Mouse (Mus musculus): ENCODE measurements around the gene Tmem98.

Gene Tmem98

DNA sequence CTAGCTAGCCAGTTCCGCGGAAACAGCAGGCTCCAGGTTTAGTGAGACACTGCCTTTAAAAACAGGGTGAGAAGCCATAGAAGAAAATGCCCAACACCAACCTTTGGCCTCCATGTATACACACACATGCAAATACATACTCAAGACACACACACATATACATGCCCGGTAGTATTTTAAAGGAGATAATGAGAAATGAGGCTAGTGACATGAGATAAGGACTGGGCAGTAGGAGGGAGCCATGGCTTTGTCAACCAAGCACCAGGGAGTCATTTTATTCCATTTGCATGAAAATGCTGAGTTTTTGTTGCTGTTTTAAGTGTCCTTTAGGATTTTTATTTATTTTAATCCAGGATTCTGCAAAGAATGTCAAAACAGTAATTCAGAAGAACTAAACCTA, 19.6 kb upstream of the Tmem98 start:
- DNase-seq (ENCODE audit: low read depth, low spot score) = no peak

DNA sequence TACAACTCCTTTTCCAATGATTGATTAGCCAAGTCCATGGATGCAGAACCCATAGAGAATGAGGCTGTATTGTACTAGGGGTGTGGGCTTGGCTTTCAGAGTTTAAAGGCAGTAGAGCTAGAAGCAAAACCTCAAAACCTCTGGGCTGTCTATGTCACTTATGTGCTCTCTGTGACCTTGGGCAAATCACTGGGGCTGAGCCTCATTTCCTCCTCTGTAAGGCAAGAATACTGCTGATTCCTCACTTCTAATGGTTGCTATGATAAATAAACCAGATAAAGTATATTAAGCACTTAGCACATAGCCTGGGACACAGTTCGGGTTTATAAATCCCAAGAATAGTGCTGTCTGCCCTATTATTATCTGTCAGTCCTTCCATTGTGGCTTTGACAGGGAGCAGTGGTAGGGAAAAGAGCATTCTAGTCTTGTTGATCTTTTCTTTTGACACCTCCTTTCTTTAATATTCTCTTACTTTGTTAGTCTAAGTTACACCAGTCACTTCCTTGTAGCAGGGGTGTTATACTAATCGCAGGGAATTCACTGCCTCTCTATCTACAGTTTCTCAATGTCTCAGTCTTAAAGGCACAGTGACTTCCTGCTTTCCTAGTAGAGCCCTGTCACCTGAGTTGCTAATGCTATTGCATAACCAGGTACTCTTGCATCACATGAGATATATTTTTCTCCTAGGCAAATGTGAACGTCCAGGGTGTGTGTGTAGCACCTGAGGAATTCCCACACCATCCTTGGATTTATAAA, 18.1 kb upstream of the Tmem98 start:
- DNase-seq (ENCODE audit: low read depth, low spot score) = no peak

DNA sequence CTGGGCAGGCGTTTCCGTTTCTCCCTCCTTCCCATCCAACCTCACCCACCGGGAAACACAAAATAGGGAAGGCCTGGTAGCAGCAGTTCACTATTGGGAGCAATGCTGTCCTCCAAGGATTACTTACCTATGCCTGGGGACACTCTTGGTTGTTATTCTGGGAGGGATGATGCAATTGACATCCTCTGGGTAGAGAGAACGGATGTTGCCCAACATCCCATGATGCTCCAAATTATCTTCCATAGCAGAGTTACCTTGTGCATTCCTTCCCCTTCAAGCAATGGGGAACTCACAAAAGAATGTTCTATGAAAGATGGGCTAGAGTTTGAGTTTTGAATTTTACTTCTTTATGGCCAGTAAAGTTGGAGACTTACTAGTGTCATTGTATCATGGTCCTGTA, 16.6 kb upstream of the Tmem98 start:
- DNase-seq (ENCODE audit: low read depth, low spot score) = no peak

DNA sequence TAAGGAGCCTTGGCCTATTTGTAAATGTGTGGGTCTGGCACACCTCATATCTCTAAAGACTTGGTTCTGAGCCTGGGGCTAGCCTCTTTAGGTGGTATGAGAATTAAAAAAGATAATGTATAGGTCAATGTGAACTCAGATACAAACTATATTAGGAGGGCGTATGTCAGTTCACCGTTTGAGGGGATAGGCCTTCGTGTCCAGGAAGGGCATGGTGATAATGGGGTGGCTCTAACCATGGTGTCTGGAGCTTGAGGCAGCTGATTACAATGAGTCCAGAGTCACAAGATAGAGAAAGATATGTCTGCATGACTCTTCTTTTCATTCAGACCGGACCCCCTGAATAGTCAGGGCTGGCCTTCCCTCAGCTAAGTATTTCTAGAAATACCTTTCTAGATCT, 15.7 kb upstream of the Tmem98 start:
- DNase-seq (ENCODE audit: low read depth, low spot score) = no peak

DNA sequence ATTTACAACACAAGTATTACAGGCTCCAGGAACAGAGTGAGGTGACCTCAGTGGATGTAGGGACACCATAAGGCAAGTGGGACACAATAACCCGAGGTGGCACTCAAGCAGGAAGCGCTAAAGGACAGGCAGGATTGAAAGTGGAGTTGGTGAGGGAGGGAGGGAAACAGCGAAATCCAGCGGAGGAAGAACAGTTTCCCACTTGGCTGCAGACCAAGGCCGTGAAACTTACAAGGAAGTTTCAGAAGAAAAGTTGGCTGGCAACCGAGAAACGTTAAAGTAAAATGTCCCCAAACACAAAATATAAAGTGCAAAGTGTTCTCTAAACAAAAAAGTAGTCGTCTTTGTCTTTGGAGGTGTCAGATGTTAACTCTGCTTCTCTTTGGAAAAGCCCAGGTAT, 14.5 kb upstream of the Tmem98 start:
- DNase-seq (ENCODE audit: low read depth, low spot score) = no peak

DNA sequence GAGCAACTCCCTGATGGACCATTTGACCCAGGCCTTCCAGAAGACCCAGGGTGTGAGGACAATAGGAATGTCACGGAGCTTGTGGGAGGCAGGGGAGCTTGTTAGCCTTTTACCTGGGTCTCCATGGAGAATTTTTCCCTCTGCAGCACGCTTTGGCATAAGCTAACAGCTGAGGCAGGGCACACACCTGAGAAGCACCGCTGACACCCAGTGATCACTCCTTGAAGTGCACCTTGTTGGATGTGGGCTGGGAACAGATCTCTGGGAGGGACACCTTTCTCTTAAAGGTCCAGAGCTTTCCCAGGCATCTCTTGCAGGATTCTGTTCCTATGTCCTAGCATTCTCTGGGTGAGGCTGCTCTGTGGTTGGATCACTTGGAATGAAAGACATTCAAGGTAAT, 10.0 kb upstream of the Tmem98 start:
- no peak for DNase-seq (ENCODE audit: low read depth, low spot score)

DNA sequence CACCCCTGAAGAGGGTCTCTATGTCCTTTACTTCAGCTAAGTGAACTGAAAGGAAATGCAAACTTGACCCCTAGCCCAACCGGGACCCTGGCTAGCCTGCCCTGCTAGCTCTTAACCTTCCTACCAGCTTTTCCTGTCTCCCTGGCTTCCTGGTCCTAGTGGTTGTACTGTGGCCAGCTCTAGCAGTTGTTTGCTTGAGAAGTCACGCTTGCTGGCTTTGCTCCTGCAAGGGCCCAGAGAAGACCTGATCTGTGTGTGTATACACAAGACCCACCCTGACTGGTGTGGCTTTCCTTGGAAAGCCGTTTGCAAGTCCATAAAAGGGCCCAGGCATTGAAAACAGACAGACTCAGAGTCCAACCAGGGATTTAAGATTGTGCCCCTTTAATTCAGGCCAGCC, 7.3 kb upstream of the Tmem98 start:
- no peak for DNase-seq (ENCODE audit: low read depth, low spot score)

DNA sequence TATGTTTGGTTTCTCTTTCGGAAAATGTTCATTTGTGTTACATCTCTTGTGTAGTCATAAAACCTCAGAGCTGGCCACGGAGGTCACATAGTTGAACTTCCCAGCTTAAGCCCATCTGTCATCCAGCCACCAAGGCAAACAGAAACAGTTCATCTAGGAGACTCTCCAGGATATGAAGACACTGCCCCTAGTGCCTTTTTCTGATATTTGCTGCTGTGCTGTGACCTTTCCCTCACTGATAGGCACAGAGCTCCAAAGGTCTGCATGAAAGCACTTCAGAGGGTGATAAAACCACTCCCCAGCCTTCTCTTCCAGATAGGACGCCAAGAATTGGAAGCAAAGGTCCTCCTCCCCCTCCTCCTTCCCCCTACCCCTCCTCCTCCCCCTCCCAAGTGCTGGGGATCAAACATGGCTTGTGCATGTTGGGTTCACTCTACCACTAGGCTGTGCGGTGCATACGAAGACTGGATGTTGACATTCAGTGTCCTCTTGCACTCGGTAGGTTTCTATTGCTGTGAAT, 1.4 kb upstream of the Tmem98 start:
- no peak for DNase-seq (ENCODE audit: low read depth, low spot score)

DNA sequence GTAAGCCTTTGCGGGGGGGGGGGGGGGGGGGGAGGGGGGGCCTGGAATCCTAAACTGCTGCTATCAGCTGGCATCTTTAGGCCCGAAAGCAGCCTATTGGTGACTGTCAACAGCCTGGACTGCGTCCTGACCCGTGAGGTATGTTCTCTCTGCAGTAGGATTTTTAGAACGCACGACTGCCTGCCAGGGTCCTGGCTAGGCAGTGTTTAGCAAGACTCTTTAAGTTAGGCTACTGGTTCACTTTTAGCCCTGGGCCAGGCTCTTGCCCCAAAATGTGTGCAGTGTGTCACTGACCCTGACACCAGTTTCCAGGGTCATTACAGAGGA, 346 bp upstream of the Tmem98 start:
- no peak for DNase-seq (ENCODE audit: low read depth, low spot score)

DNA sequence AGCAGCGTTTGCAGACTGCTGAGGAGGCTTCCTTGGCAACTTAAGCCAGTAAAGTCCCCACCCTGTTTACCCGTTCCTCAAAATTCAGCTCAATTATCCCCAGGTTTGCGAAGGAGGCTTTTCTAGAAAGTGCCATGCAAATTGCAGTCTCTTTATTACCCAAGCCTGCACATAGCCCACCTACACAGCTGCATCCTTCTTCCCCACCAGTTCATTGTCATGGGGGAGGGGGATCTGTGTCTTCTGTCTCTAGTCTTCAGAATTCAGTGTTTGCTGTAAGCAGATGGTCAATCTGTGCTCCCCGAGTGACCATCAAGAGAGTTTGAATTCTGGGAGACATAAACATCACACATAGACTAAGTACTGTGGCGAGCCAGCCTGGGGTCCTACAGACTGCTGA, 1.2 kb downstream of the Tmem98 start:
- no peak for DNase-seq (ENCODE audit: low read depth, low spot score)

DNA sequence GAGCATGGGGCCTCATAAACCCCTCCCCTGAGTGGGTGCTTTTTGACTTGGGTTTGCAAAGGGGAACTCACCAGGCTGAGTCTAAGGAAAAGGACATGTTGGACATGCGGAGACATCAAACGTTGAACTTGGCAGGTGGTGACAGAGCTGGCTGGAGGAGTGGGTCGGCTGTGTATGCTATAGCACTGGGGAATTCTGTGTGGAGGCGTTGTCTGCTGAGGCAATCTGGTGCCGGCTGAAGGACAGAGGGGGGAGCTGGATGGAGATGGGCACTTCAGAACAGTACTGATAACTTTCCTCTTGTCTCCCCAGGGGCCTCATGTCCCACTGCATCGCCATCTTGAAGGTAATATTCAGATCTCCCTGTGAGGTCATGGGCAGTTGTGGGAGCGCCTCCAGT, 5.4 kb downstream of the Tmem98 start:
- no peak for DNase-seq (ENCODE audit: low read depth, low spot score)

DNA sequence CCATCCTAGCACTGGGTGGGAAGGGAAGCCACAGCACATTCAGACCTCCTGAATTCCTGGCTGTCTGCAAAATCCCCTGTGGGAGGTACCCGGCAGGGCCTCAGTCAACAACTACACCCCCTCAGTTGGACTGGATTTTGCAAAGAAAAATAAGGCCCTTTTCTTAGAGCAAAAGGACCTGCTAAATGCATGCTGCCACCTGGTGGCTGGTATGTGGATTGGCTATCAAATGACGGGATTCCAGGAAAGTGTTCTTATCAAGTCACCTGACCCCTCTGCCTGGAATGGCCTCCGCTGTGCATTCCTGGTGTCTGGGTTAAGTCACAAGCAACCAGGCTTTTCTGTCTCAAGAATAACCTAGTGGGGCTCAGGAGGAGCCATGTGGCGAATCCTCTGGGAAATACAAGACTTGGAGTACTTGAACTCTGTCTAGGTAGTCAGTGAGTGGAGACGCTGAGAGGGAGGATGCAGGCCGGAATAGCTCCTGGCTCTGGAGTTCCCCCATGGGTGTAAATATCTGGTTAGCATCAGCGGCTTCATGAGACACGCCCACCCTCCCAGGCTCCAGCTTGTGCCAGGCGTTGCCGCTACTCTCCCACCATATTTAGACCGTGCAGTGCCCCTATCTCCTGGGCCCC, 8.2 kb downstream of the Tmem98 start:
- peak; percentile 47 for DNase-seq (ENCODE audit: low read depth, low spot score)

DNA sequence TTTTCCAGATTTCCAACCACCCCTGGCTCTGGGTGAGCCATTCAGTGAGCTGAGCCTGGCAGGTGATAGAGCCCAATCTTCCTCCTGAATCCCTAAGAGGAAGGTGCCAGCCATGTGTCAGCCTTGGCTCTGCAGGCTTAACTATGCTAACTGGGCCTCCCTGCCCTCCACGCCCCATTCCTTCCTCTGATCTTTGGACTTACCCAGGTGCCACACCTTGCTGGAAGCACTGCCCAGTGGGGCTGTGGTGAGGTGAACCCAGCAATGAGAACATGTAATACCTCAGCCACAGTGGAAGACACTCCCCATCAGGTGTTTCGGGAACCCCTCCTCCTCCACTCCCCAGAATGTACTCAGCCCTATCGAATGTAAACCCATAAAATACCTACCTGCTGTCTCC, 10.1 kb downstream of the Tmem98 start:
- DNase-seq (ENCODE audit: low read depth, low spot score) = no peak

DNA sequence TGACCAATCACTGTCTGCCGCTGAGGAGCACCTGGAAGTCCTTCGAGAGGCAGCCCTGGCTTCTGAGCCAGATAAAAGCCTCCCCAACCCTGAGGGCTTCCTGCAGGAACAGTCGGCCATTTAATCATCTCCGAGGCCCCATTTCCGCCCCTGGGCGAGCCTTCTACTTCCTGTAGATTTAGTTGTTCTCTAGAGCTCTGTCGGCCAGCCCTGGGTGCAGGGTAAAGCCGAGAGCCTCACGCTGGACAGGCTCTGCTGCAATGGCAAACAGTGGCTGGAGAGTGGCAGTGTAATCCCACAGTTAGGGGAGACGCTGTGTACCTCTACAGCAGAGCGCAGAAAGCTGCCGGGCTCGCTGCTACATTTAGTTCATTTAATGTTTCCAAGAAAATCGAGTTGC, 11.3 kb downstream of the Tmem98 start:
- no peak for DNase-seq (ENCODE audit: low read depth, low spot score)

DNA sequence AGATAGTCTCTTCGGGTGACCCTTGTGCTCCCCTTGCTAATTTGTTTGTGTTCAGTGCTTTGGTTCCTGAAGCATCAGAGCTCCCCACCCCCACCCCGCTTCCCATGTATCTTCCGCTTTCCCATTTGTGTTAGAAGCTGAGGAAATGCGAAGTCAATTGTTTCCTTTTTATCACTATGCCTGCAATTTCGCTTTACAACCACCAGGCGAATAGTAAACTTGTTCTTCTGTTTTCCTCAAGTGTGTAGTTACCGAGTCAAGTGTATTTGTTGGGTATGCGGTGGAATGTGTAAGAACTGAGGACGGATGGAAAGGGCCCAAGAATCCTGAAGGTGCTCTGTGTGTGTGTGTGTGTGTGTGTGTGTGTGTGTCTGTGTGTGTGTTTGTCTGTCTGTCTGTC, 11.8 kb downstream of the Tmem98 start:
- no peak for DNase-seq (ENCODE audit: low read depth, low spot score)

DNA sequence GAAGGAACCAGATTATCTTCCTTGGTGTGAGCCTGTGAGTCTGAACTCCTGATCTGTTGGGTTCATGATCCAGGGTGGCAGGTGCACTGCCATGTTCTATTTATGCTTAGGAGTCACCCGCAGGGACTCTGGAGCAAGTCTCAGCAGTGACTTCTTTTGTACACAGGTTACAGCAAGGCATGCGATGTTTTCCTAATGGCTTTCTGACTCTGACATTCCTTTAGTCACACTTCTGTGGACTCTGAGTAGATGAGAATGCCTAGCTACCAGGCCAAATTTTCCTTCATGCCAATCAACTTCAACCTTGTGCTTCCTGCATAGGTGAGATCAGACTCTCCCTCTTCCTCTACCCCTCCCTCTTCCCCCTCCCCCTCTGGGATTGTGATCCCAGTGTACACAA, 25.4 kb downstream of the Tmem98 start:
- no peak for DNase-seq (ENCODE audit: low read depth, low spot score)

DNA sequence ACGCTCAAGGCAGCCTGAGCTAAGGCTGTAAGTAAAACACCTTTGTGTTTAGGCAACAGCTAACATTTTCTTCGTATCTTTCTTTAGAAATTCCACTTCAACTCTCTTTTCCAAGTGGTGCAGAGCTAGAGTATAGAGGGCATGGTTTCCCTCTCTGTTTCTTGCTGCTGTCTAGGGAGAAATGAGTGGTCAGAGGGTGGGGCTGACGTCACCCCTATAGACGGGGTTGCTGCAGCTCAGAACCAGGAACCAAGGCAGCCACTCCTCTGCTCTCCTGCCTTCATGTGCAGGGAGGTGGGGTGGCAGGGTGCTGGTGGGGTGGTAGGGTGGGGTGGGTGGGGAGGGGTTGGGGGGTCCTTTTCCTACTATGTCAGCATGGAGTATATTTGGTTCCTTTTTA, 25.9 kb downstream of the Tmem98 start:
- DNase-seq (ENCODE audit: low read depth, low spot score) = no peak

DNA sequence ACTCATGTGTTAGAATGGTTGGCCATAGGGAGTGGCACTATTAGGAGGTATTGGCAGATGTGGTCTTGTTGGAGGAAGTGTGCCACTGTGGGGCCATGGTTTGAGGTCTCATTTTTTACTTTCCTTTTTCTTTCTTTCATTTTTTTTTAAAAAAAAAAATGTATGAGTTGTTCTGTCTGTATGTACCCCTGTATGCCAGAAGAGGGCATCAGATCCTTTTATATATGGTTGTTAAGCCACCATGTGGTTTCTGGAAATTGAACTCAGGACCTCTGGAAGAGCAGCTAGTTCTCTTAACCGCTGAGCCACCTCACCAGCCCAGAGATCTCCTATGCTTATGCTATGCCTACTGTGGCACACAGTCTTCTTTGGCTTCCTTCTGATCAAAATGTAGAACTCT, 28.7 kb downstream of the Tmem98 start:
- DNase-seq (ENCODE audit: low read depth, low spot score) = no peak

DNA sequence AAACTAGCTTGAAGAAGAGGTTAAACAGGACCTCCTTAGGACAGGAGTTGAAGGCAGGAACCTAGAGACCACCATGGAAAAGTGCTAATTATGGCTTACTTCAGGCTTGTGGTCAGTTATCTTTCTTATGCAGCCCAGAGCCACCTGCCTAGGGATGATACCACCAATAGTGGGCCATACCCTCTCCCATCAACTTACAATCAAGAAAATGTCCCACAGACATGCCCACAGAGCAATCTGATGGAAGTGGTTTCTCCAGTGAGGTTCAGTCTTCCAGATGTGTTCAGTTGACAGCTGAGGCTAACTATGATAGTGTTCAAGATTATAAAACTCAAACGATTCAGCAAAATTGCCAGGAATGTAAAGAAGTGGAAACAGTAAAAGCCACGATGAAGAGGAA, 33.5 kb downstream of the Tmem98 start:
- no peak for DNase-seq (ENCODE audit: low read depth, low spot score)

DNA sequence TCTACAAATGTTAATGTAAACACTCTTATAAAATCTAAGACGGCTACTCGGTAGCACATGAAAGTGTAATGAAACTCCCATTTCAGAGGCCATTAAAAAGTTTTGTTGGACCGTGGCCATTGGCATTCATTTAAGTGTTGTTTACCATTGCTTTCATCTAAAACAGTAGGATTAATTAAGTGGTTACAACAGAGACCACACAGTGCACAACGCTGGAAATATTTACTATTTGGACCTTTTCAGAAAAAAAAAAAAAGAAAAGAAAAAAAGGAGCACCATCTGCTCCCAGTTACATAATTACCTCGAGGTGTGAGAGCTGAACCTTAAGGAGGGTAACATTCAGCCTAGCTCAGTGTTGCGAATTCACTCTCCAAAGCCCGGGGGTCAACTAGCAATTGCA, 35.5 kb downstream of the Tmem98 start:
- DNase-seq (ENCODE audit: low read depth, low spot score) = no peak

DNA sequence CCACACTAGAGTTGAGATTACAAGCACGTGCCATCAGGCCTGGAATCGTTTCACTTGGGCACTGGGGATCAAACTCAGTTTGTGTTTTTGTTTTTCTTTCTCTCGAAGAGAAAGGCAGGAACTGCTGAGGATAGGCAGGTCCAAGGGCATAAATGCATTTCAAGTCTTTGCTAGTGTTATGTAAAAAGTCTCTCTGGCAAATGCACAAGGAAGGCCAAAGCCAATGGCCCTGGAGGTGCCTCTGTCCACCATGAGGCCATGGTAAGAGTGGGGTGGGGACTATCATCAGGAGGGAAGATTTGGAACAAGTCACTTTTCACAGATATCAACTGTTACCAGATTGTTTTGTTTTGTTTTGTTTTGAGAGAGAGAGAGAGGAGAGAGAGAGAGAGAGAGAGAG, 36.1 kb downstream of the Tmem98 start:
- no peak for DNase-seq (ENCODE audit: low read depth, low spot score)

DNA sequence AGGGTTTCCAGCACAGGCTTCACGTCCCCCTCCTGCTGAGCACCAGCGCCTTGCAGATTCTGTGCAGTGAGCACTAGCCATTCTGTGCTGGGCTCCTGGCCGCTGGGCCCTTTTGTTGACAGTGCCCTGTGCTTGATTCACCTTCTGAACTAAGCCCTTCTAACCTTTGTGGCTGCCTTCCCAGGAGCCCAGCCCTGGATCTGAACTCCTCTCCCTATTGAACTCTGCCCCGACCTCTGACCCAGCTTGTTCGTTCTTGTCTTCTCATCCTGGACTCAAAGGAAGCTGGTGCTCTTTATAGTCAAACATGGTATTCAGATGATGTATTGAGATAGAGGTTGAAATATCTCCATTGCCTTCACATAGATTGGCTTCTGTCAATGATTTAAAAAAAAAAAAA, 38.2 kb downstream of the Tmem98 start:
- no peak for DNase-seq (ENCODE audit: low read depth, low spot score)

DNA sequence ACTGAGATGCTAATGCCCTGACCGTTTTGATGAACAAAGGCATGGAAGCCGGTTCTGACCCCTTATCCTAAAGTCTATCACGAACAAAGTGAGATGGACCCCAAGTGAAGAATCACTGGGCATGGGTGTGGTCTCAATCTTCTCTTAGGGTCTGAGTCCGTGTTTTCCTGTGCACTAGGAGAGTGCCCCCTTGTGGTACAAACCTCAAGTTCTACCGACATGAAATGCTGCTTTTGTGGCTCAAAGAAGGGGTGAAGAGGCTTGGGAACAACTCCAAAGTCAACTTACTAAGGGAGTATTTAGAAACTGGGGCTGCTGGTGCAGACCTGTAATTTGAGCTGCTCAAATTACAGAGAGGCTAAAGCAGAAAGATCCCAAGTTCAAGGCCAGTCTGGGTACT, 41.9 kb downstream of the Tmem98 start:
- DNase-seq (ENCODE audit: low read depth, low spot score) = no peak

DNA sequence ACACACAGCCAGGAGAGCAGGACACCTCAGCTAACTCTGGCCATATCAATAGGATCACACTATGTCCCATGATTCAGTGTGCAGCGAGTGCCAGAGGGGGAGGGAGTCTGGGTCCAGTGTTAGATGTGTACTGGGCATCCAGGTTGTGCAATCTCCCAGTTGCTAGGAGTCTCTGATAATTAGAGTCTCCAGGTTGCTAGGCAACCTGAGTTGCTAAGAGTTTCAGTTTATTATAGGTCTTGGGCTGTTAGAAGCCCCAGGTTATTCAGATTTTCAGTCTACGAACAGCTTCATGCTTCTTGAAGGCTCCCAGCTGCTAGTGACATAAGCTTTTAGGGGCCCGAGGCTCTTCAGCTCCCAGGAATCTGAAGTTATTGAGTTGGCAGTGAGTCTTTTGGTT, 43.0 kb downstream of the Tmem98 start:
- DNase-seq (ENCODE audit: low read depth, low spot score) = no peak
